Mouse (Mus musculus): Measurements from ENCODE around the gene Ankar. TPM values are rescaled to one million over a fixed set of nuclear protein-coding genes. Genes with fewer than 3 reads are reported as not detected.

The Ankar gene
- polyA plus RNA-seq, 1 experiment from 2014 or later: not detected

GRCm38 (mm10) chr1:72722646-72723045, 22.3 kb upstream of the Ankar start:
- no peaks in the 10 kb centered on the region for H3K27me3 ChIP-seq (replicated peaks; ENCODE audit: low read depth, poor library complexity, severe bottlenecking)
- no peak for DNase-seq (ENCODE audit: low spot score)
- H3K9me3 ChIP-seq: no peaks in the 10 kb centered on the region
- peaks cover 11% of the 10 kb centered on the region for H3K4me1 ChIP-seq
- H3K27ac ChIP-seq (replicated peaks): 0 out of 2 replicates have a peak overlapping the region, but pooled peaks have one; percentile 8
- 50% methylated on average over 8 of the region's 8 CpGs for WGBS
- no peak overlapping the region for H3K4me3 ChIP-seq
- H3K36me3 ChIP-seq (replicated peaks): peaks cover 22% of the 10 kb centered on the region

GRCm38 (mm10) chr1:72720115-72720725, 19.8 kb upstream of the Ankar start:
- Histone ChIP-seq H3K9me3 (no peaks in the 10 kb centered on the region), H3K4me1 (peaks cover 11% of the 10 kb centered on the region), H3K27me3 (replicated peaks; ENCODE audit: low read depth, poor library complexity, severe bottlenecking) (no peaks in the 10 kb centered on the region), H3K4me3 (no peak overlapping the region), H3K36me3 (replicated peaks) (peaks cover 35% of the 10 kb centered on the region), H3K27ac (replicated peaks) (0 out of 2 replicates have a peak overlapping the region, but pooled peaks have one; percentile 46)
- WGBS: 69% methylated on average over 6 of the region's 6 CpGs
- DNase-seq (ENCODE audit: low spot score): no peak

- no peak overlapping the region; the same call in 1 of the 2 replicates for H3K27ac ChIP-seq (replicated peaks)
- H3K27me3 ChIP-seq (replicated peaks; ENCODE audit: low read depth, poor library complexity, severe bottlenecking): no peaks in the 10 kb centered on the region
- peak; percentile 81 for DNase-seq (ENCODE audit: low spot score)
- peaks cover 11% of the 10 kb centered on the region for H3K4me1 ChIP-seq
- WGBS: 26% methylated on average over 5 of the region's 5 CpGs
- H3K36me3 ChIP-seq (replicated peaks): peaks cover 49% of the 10 kb centered on the region
- H3K9me3 ChIP-seq: no peaks in the 10 kb centered on the region
- H3K4me3 ChIP-seq: no peak overlapping the region
Observed at GRCm38 (mm10) chr1:72718846-72719245, 18.5 kb upstream of the Ankar start.

GRCm38 (mm10) chr1:72717540-72717939, 17.2 kb upstream of the Ankar start:
- Histone ChIP-seq H3K27ac (replicated peaks) (no peak overlapping the region), H3K9me3 (no peaks in the 10 kb centered on the region), H3K4me3 (no peak overlapping the region), H3K36me3 (replicated peaks) (peaks cover 62% of the 10 kb centered on the region), H3K27me3 (replicated peaks; ENCODE audit: low read depth, poor library complexity, severe bottlenecking) (no peaks in the 10 kb centered on the region), H3K4me1 (peaks cover 16% of the 10 kb centered on the region)
- no peak for DNase-seq (ENCODE audit: low spot score)
- WGBS: 90% methylated on average over 7 of the region's 7 CpGs

DNA sequence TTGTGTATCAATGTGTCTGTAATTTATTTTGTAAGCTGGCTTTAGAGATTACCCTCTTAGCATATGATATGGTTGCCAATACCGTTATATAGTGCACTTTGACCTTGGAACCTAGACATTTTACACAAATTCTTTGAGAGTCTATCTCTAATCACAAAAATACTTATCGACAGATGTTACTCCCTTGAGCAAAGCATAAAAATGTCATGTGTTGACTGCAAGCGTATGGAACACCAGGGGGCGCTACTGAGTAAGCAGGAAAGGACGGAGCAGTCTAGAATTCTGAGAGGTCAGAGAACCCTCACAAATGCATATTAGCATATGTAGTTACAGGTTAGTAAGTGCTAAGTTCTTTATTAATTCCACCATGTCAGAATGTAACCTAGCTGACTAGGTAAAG, 16.5 kb upstream of the Ankar start:
- WGBS: 19% methylated on average over 5 of the region's 5 CpGs
- no peak overlapping the region for H3K27ac ChIP-seq (replicated peaks)
- H3K36me3 ChIP-seq (replicated peaks): peaks cover 64% of the 10 kb centered on the region
- DNase-seq (ENCODE audit: low spot score): peak; percentile 82
- H3K9me3 ChIP-seq: no peaks in the 10 kb centered on the region
- H3K4me3 ChIP-seq: no peak overlapping the region
- H3K27me3 ChIP-seq (replicated peaks; ENCODE audit: low read depth, poor library complexity, severe bottlenecking): no peaks in the 10 kb centered on the region
- peaks cover 19% of the 10 kb centered on the region for H3K4me1 ChIP-seq

DNA sequence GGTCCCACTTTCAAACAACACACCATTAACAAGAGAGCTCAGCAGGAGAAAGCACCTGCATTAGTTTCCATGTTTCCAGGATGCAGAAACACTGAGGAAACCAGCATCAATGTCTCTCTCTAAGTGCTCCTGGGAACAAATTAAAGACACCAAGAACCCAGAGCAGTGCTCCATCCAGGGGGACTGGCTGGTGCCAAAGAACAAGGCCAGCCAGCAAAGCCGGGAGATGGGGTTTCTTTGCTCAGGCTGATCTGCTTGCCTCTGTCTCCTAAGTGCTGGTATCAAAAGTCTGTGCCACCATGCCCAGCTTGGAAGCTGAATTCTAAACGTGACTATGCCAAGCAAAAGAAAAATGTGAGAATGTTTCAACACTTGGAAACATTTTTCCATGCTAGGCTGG, 16.0 kb upstream of the Ankar start:
- Histone ChIP-seq H3K27me3 (replicated peaks; ENCODE audit: low read depth, poor library complexity, severe bottlenecking) (no peaks in the 10 kb centered on the region), H3K27ac (replicated peaks) (no peak overlapping the region), H3K36me3 (replicated peaks) (peaks cover 60% of the 10 kb centered on the region), H3K4me1 (peaks cover 19% of the 10 kb centered on the region), H3K9me3 (no peaks in the 10 kb centered on the region), H3K4me3 (no peak overlapping the region)
- WGBS: 60% methylated on average over 2 of the region's 2 CpGs
- DNase-seq (ENCODE audit: low spot score): no peak

DNA sequence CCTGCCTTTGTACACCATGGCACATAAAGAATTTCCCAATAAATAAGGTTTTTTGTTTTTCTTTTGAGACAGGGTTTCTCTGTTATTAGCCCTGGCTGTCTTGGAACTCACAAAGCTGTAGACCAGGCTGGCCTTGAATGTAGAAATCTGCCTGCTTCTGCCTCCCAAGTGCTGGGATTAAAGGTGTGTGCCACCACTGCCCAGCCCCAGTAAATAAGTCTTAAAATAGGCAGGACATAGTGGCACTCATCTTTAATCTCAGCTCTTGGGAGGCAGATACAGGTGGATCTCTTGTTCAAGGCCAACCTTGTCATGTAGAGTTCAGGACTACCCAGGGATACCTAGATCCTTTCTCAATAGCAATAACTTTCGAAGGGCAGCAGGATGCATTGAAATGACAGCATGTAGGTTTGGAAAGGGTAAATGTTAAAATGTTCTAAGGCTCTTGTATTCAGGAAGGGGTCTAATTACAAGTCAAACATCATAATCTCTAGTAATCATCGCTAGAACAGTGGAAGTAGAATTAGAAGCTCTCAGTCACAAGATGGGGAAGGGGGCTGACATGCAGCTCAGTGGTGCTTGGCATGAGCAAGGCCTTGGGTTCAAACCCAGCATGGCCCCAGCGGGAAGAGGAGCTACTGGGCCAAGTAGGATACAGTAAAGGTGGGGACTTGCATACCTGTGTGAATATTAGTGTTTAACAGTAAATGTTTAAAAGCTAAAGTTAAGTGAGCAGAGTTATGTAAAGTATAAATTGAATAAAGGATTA, 15.4 kb upstream of the Ankar start:
- no peak overlapping the region for H3K4me3 ChIP-seq
- no peak for DNase-seq (ENCODE audit: low spot score)
- peaks cover 56% of the 10 kb centered on the region for H3K36me3 ChIP-seq (replicated peaks)
- H3K9me3 ChIP-seq: no peaks in the 10 kb centered on the region
- H3K27me3 ChIP-seq (replicated peaks; ENCODE audit: low read depth, poor library complexity, severe bottlenecking): no peaks in the 10 kb centered on the region
- H3K4me1 ChIP-seq: peaks cover 19% of the 10 kb centered on the region
- WGBS: 73% methylated on average over 3 of the region's 3 CpGs
- no peak overlapping the region for H3K27ac ChIP-seq (replicated peaks)

DNA sequence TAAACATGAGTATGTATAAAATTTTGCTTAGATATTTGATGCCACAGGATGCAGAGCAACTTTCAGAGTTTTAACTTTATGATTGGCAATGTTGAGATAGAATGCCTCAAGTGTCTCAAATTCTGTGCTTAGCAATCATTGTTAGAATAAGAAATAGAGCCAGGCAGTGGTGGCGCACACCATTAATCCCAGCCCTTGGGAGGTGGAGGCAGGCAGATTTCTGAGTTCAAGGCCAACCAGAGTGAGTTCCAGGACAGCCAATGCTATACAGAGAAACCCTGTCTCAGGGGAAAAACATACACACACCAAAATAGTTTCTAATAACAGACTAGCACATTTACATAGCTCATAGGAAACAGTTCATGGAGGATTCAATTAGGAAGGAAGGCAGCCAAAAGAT, 14.7 kb upstream of the Ankar start:
- Histone ChIP-seq H3K27me3 (replicated peaks; ENCODE audit: low read depth, poor library complexity, severe bottlenecking) (no peaks in the 10 kb centered on the region), H3K27ac (replicated peaks) (no peak overlapping the region), H3K36me3 (replicated peaks) (peaks cover 50% of the 10 kb centered on the region), H3K4me3 (no peak overlapping the region), H3K4me1 (peaks cover 14% of the 10 kb centered on the region), H3K9me3 (no peaks in the 10 kb centered on the region)
- WGBS: 96% methylated on average over 1 of the region's 1 CpGs
- DNase-seq (ENCODE audit: low spot score): no peak

DNA sequence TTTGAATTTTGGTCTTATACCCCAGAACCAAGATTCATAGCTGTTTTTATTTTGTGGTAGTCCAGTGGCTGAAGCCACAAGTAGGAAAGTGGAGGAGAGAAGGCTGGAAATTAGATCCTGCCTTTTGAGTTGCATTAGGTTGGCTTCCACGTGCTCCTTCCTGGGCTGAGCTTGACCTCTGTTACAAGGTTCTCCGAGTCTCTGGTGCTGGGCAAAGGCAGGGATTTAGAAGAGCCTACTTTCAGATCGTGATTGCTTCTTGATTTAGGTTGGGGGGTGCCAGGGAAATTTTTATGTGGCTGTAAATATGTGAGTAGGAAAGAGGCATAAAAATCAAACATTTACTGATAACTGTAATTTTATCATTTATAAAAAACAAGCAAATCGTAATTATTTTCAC, 14.2 kb upstream of the Ankar start:
- no peak overlapping the region for H3K4me3 ChIP-seq
- WGBS: 71% methylated on average over 4 of the region's 4 CpGs
- no peaks in the 10 kb centered on the region for H3K27me3 ChIP-seq (replicated peaks; ENCODE audit: low read depth, poor library complexity, severe bottlenecking)
- peaks cover 13% of the 10 kb centered on the region for H3K4me1 ChIP-seq
- no peaks in the 10 kb centered on the region for H3K9me3 ChIP-seq
- H3K27ac ChIP-seq (replicated peaks): no peak overlapping the region
- no peak for DNase-seq (ENCODE audit: low spot score)
- peaks cover 48% of the 10 kb centered on the region for H3K36me3 ChIP-seq (replicated peaks)

- Histone ChIP-seq H3K4me1 (peaks cover 13% of the 10 kb centered on the region), H3K9me3 (no peaks in the 10 kb centered on the region), H3K4me3 (peak overlapping the region; percentile 70), H3K27ac (replicated peaks) (peak overlapping the region; percentile 92), H3K27me3 (replicated peaks; ENCODE audit: low read depth, poor library complexity, severe bottlenecking) (no peaks in the 10 kb centered on the region), H3K36me3 (replicated peaks) (peaks cover 45% of the 10 kb centered on the region)
- no peak for DNase-seq (ENCODE audit: low spot score)
- WGBS: under 1% methylated on average over 17 of the region's 17 CpGs
Observed at GRCm38 (mm10) chr1:72711684-72712083, 11.3 kb upstream of the Ankar start.

- no peaks in the 10 kb centered on the region for H3K27me3 ChIP-seq (replicated peaks; ENCODE audit: low read depth, poor library complexity, severe bottlenecking)
- H3K36me3 ChIP-seq (replicated peaks): peaks cover 40% of the 10 kb centered on the region
- WGBS: 3% methylated on average over 68 of the region's 68 CpGs
- H3K4me3 ChIP-seq: peak within 1 kb of the TSS; percentile 70
- H3K27ac ChIP-seq (replicated peaks): peak within 1 kb of the TSS; percentile 92
- no peaks in the 10 kb centered on the region for H3K9me3 ChIP-seq
- peak; percentile 95 for DNase-seq (ENCODE audit: low spot score)
- H3K4me1 ChIP-seq: peaks cover 13% of the 10 kb centered on the region
Observed at GRCm38 (mm10) chr1:72710753-72711653, 10.6 kb upstream of the Ankar start, which contains the start of gene Rpl37a. Gene Rpl37a, plus strand, starts transcription at chr1:72711290.

- no peak overlapping the region for H3K27ac ChIP-seq (replicated peaks)
- H3K4me3 ChIP-seq: no peak overlapping the region
- H3K4me1 ChIP-seq: peaks cover 5% of the 10 kb centered on the region
- peaks cover 5% of the 10 kb centered on the region for H3K36me3 ChIP-seq (replicated peaks)
- 55% methylated on average over 4 of the region's 4 CpGs for WGBS
- no peaks in the 10 kb centered on the region for H3K27me3 ChIP-seq (replicated peaks; ENCODE audit: low read depth, poor library complexity, severe bottlenecking)
- DNase-seq (ENCODE audit: low spot score): no peak
- H3K9me3 ChIP-seq: no peaks in the 10 kb centered on the region
Observed at GRCm38 (mm10) chr1:72707525-72707924, 7.1 kb upstream of the Ankar start.

Measured in embryonic facial prominence, embryonic 10.5 days (tissue).